Comparison of ENCODE assay signal across 10 mouse cellular contexts in the genomic region with DNA sequence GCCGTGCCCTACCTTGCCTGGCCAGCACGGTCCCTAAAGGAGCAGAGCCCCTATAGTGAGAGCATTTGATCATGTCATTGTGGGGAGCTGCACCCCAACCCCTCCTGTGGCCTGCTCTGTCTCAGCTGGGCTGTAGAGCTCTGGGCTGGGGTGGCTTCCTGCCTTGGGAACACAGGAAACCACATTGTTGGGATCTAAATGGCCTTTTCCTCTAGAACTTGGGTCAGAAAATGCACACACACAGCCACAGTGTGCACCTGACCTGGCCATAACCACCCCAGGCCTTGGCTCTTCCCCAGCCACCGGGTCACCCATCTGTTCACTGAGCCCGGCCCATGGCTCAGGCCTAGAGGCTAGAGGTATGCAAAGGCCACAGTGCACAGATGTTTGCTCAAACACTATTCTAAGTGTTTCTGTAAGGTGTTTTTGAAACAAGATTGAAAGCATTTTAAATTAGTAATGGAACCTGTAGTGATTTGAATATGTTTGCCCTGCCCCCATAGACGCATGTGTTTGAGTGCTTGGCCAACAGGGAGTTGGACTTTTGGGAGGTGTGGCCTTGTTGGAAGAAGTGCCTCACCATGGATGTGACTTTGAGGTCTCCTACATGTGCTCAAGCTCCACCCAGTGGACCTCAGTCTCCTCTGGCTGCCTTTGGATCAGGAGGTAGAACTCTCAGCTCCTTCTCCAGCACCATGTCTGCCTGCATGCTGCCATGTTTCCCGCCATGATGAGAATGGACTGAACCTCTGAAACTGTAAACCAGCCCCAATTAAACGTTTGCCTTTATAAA. TPM values are rescaled to one million over a fixed set of nuclear protein-coding genes. Genes with fewer than 3 reads are reported as not detected.
DNase-seq lines count a peak whose midpoint lies in the region; ATAC-seq and TF ChIP-seq lines count a peak whose summit lies in the region.
"Had no signal": no experiment of that assay in that cellular context is flagged by ENCODE, and none has a peak within 500 bp of the region (broad histone marks: within the 10 kb centered on the region; RNA-seq: fewer than 3 reads in every experiment).

No protein-coding gene starts in this region.

- DNase-seq in cerebellum, postnatal 14 days = peak; percentile 33 to 38
- DNase-seq in stomach, postnatal 0 days (ENCODE audit: low spot score) = no peak
- DNase-seq in kidney, postnatal 25 days = peak; percentile 84 to 95
- DNase-seq in right cerebral cortex, postnatal 14 days = no peak
- DNase-seq in embryo, embryonic 10 days (ENCODE audit: low spot score) = no peak
- DNase-seq in layer of hippocampus, adult 11-12 months (ENCODE audit: low spot score) = no peak
- DNase-seq: B cell, adult 2 months; gastrocnemius, postnatal 14 days had no signal

- WGBS in stomach, embryonic 15.5 days = 84% methylated on average over 7 of the region's 7 CpGs
- WGBS in stomach, postnatal 0 days = 85% methylated on average over 7 of the region's 7 CpGs

- no peaks in the 10 kb centered on the region for H3K27me3 ChIP-seq in stomach, embryonic 15.5 days (replicated peaks)
- H3K27me3 ChIP-seq in stomach, postnatal 0 days (ENCODE audit: control insufficient read depth, insufficient read depth, low read length) = no peaks in the 10 kb centered on the region

- 0 out of 2 replicates have a peak, but pooled peaks cover 6% of the 10 kb centered on the region for H3K4me1 ChIP-seq in stomach, embryonic 15.5 days
- no peaks in the 10 kb centered on the region for H3K4me1 ChIP-seq in stomach, postnatal 0 days (replicated peaks; ENCODE audit: control insufficient read depth, insufficient read depth)

- H3K9ac ChIP-seq in stomach, embryonic 15.5 days = no peak overlapping the region
- no peak overlapping the region for H3K9ac ChIP-seq in stomach, postnatal 0 days (ENCODE audit: low read length)

- peaks cover 3% of the 10 kb centered on the region; the same call in 1 of the 2 replicates for H3K36me3 ChIP-seq in stomach, embryonic 15.5 days
- no peaks in the 10 kb centered on the region for H3K36me3 ChIP-seq in stomach, postnatal 0 days (ENCODE audit: control insufficient read depth, insufficient read depth, low read length)

- TF ChIP-seq CTCF in stomach, postnatal 0 days (IDR thresholded peaks at IDR 0.05; ENCODE audit: low read depth) = no peak

- H3K4me3 ChIP-seq in stomach, embryonic 15.5 days (replicated peaks) = no peak overlapping the region
- no peak overlapping the region for H3K4me3 ChIP-seq in stomach, postnatal 0 days (ENCODE audit: low read depth, low read length)

- 0 out of 2 replicates have a peak overlapping the region, but pooled peaks have one; percentile 11 for H3K27ac ChIP-seq in stomach, embryonic 15.5 days
- H3K27ac ChIP-seq in stomach, postnatal 0 days (replicated peaks) = no peak overlapping the region

- no peak overlapping the region for H3K4me2 ChIP-seq in stomach, embryonic 15.5 days
- H3K4me2 ChIP-seq in stomach, postnatal 0 days (replicated peaks; ENCODE audit: low read depth) = no peak overlapping the region

- no peak for TF ChIP-seq EP300 in stomach, postnatal 0 days (optimal IDR thresholded peaks at IDR 0.05)

- H3K9me3 ChIP-seq in stomach, embryonic 15.5 days = no peaks in the 10 kb centered on the region
- no peaks in the 10 kb centered on the region for H3K9me3 ChIP-seq in stomach, postnatal 0 days (ENCODE audit: control insufficient read depth, low read length)

- no peak; the same call in 1 of the 2 replicates for ATAC-seq in cerebellum, adult (ENCODE audit: insufficient number of reproducible peaks, low FRiP score, low TSS enrichment)
- no peak for ATAC-seq in stomach, embryonic 15.5 days (ENCODE audit: insufficient read depth, low FRiP score, low read depth)
- ATAC-seq in stomach, postnatal 0 days (ENCODE audit: low FRiP score, low TSS enrichment) = no peak; the same call in 1 of the 2 replicates

RNA-seq across cellular contexts. Expression of gene Tns1, which starts 49.4 kb away (rescaled TPM):
- polyA plus RNA-seq in stomach, embryonic 15.5 days (2015; fragmentation: Nextera tagmentation; extraction: Ambion mirVana) = 34.5 and 40.3 TPM in 2 replicates
- polyA plus RNA-seq in stomach, postnatal 0 days (2015; fragmentation: Nextera tagmentation; extraction: Ambion mirVana) = 28.8 and 32.7 TPM in 2 replicates

RNA-seq across cellular contexts. Expression of gene Rufy4, which starts 50.5 kb away (rescaled TPM):
- polyA plus RNA-seq in stomach, embryonic 15.5 days (2015; fragmentation: Nextera tagmentation; extraction: Ambion mirVana) = 0.23 and 0.43 TPM in 2 replicates
- polyA plus RNA-seq in stomach, postnatal 0 days (2015; fragmentation: Nextera tagmentation; extraction: Ambion mirVana) = 0.13 and 0.19 TPM in 2 replicates

Comparison
In these comparisons a context has a peak if more than half of its experiments do, and no peak if none do; other contexts are left out.
1. DNase-seq: peak in cerebellum, postnatal 14 days (2 of 2) and kidney, postnatal 25 days (2 of 2); none in stomach, postnatal 0 days (single experiment), right cerebral cortex, postnatal 14 days (single experiment), embryo, embryonic 10 days (single experiment) and layer of hippocampus, adult 11-12 months (single experiment).